Mouse (Mus musculus) bone marrow macrophage, adult 2 months (primary cell): Measurements from ENCODE around the gene Pfkm.

Experiments used
- CTCF ChIP-seq: IDR thresholded peaks from 2 replicates; pipeline ENCODE4 v1.5.1; 2012; ENCODE audit warnings: low read depth, mild to moderate bottlenecking, low read length, moderate library complexity
- POLR2A ChIP-seq: IDR thresholded peaks from 2 replicates; pipeline ENCODE4 v1.6.1; 2012; ENCODE audit warnings: mild to moderate bottlenecking, low read depth, low read length, borderline replicate concordance

DNA sequence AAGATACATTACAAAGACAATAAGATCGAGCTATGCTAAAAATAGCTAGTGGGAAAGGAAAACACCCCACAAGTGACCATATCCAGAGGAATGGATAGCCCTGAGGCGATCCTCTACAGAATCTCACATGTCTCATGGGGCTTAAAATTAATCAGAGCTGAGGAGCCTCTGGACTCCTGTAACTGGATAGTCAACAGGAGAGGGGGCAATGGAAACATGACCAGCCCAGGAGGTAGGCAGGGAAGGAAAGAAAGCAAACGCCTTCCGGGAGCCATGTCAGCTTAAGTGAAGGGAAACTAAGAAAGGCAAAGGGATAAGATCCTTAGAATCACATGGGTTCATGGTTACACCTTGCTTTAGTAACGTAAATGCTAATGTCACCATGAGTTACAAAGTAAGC is 48.4 kb downstream of the Pfkm start:
- TF ChIP-seq POLR2A = no peak
- TF ChIP-seq CTCF = no peak
